8 mouse cellular contexts compared by ENCODE assay signal in the genomic region with DNA sequence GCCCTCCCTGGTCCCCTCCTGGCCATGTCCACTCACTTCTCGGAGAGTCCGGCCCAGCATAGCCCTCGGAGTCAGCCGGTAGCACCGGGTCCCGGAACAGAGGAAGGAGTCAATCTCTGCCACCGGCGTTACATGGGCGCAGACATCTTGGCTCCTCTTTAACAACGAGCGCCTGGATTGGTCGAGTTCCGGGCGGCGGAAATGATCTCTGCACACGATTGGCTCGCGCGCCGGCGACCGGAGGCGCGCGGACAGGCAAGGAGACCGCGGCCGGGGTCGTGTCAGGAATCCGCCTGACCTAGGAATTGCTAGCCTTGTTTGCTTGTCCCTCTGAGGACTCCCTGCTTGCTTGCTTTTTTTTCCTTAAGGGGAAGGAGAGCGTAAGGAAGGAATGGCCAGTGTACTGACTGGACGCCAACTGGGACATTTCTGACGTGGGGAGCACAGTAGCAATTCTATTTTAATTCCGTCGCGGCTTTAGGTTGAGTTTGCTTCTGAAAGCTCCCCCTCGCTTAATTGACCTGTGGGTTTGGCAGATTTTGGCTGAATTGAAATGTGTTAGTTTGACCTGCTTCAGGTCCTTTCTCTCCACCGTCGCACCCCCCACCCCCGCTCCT. TPM values are rescaled to one million over a fixed set of nuclear protein-coding genes. Genes with fewer than 3 reads are reported as not detected.
DNase-seq lines count a peak whose midpoint lies in the region; ATAC-seq lines count a peak whose summit lies in the region.

A gene (minus strand): TSS at position 168 of the 617 bp plus-strand sequence.
A gene (plus strand): TSS at position 230 of the 617 bp plus-strand sequence.

- no peaks in the 10 kb centered on the region for H3K9me3 ChIP-seq in hindbrain, embryonic 14.5 days (ENCODE audit: control insufficient read depth, low read length)

- no peaks in the 10 kb centered on the region for H3K36me3 ChIP-seq in hindbrain, embryonic 14.5 days (replicated peaks; ENCODE audit: control insufficient read depth, insufficient read depth)

- ATAC-seq in hindbrain, embryonic 14.5 days (ENCODE audit: low FRiP score) = peak; percentile 97

- peak within 1 kb of the TSS; percentile 74 for H3K9ac ChIP-seq in hindbrain, embryonic 14.5 days

- peak; percentile 93 for DNase-seq in R1 (ENCODE audit: low read depth, low spot score)
- peak; percentile 95 to 96 for DNase-seq in cerebellum, postnatal 25 days
- DNase-seq in frontal cortex, postnatal 25 days (ENCODE audit: low spot score in 2 of 2) = peak; percentile 93
- DNase-seq in hindbrain, embryonic 14.5 days (ENCODE audit: low spot score) = peak; percentile 96
- DNase-seq in layer of hippocampus, postnatal 36 days = peak; percentile 92 to 93
- peak; percentile 96 for DNase-seq in lung, postnatal 36 days
- DNase-seq in retina, postnatal 1 day = peak; percentile 97
- peak; percentile 88 for DNase-seq in urinary bladder, adult 18-20 months (ENCODE audit: low spot score in 2 of 2)

- H3K4me3 ChIP-seq in hindbrain, embryonic 14.5 days (replicated peaks; ENCODE audit: low read length) = peak within 1 kb of the TSS; percentile 75

- H3K27me3 ChIP-seq in hindbrain, embryonic 14.5 days (ENCODE audit: control insufficient read depth, insufficient read depth, low read length) = no peaks in the 10 kb centered on the region

- H3K27ac ChIP-seq in hindbrain, embryonic 14.5 days = peak within 1 kb of the TSS; percentile 73

- peaks cover 15% of the 10 kb centered on the region for H3K4me1 ChIP-seq in hindbrain, embryonic 14.5 days (replicated peaks; ENCODE audit: control insufficient read depth, insufficient read depth, low read length)

- H3K4me2 ChIP-seq in hindbrain, embryonic 14.5 days (replicated peaks) = peak within 1 kb of the TSS; percentile 80

- under 1% methylated on average over 40 of the region's 40 CpGs for WGBS in hindbrain, embryonic 14.5 days

RNA-seq across cellular contexts. Expression of the first gene that starts in this region (rescaled TPM):
- polyA plus RNA-seq in hindbrain, embryonic 14.5 days (2014; fragmentation: Nextera tagmentation; extraction: Ambion mirVana) = 22.3 and 24.7 TPM in 2 replicates
- 10 to 100 TPM; 15.3 to 15.5 TPM for total RNA-seq in layer of hippocampus, postnatal 36 days (2021)

RNA-seq across cellular contexts. Expression of the second gene that starts in this region (rescaled TPM):
- polyA plus RNA-seq in hindbrain, embryonic 14.5 days (2014; fragmentation: Nextera tagmentation; extraction: Ambion mirVana) = 16.5 and 16.8 TPM in 2 replicates
- 10 to 100 TPM; 13.9 to 15.2 TPM for total RNA-seq in layer of hippocampus, postnatal 36 days (2021)

Comparison
In these comparisons a context has a peak if more than half of its experiments do, and no peak if none do; other contexts are left out.
1. Peak in every context shown above with its lines: DNase-seq, ATAC-seq, H3K4me3 ChIP-seq and H3K27ac ChIP-seq.